Mouse (Mus musculus): ENCODE measurements around the gene Car6. TPM values are rescaled to one million over a fixed set of nuclear protein-coding genes. Genes with fewer than 3 reads are reported as not detected.

Car6 gene
- total and polyA plus RNA-seq, 2 experiments from 2014 or later = not detected

DNA sequence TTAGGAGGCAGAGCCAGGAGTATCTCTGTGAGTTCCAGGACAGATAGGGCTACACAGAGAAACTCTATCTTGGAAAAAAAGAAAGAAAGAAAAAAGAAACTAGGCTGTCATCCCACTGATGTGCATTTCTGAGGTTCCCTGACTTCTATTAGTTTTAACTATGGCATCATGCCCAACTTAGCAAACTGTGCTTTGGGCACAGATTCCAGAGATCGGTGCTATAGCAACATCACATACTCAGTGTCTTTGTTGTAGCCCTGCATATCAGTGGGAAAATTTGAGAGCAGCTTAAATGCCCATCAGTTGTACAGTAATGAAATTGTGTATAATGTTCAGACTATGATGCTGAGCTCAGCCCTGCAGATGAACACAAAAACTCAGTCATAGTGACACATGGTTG, 24.6 kb upstream of the Car6 start:
- WGBS = 74% methylated on average over 1 of the region's 1 CpGs
- no peak for ATAC-seq (ENCODE audit: low FRiP score)
- no peaks in the 10 kb centered on the region for H3K27me3 ChIP-seq (ENCODE audit: insufficient read depth, low read length)
- H3K4me2 ChIP-seq (ENCODE audit: low read depth, low read length, poor library complexity, severe bottlenecking) = no peak overlapping the region
- H3K9me3 ChIP-seq (ENCODE audit: low read length) = no peaks in the 10 kb centered on the region
- no peak for DNase-seq (ENCODE audit: low spot score)
- TF ChIP-seq CTCF (IDR thresholded peaks at IDR 0.05) = no peak
- H3K36me3 ChIP-seq (ENCODE audit: insufficient read depth, low read length) = no peaks in the 10 kb centered on the region
- H3K4me3 ChIP-seq (ENCODE audit: low read depth, low read length) = no peak overlapping the region
- H3K27ac ChIP-seq (ENCODE audit: low read depth, low read length) = no peak overlapping the region
- no peak overlapping the region for H3K9ac ChIP-seq (replicated peaks; ENCODE audit: low read length, poor library complexity, severe bottlenecking)
- H3K4me1 ChIP-seq (ENCODE audit: insufficient read depth, low read length) = 0 out of 2 replicates have a peak, but pooled peaks cover 4% of the 10 kb centered on the region

DNA sequence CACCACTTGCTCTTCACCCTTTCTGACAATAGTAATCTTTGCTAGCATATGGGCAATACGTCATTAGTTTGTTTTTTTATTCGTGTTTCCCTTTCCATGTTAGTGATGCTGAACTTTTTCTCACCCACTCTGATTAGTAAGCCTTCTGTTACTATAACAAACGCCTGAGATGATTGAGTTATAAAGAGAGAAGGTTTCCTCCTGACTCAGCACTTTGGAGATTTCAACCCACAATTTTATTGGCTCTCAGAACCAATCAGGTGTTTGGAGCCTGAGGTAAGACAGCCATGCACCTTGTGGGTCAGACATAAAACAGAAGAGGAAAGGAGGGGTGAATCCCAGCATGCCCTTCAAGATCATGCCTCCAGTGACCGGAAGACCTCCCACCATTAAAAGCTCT, 22.7 kb upstream of the Car6 start:
- ATAC-seq (ENCODE audit: low FRiP score) = no peak
- 0 out of 2 replicates have a peak, but pooled peaks cover 4% of the 10 kb centered on the region for H3K4me1 ChIP-seq (ENCODE audit: insufficient read depth, low read length)
- TF ChIP-seq CTCF (IDR thresholded peaks at IDR 0.05) = no peak
- H3K4me2 ChIP-seq (ENCODE audit: low read depth, low read length, poor library complexity, severe bottlenecking) = no peak overlapping the region
- H3K9me3 ChIP-seq (ENCODE audit: low read length) = no peaks in the 10 kb centered on the region
- no peak for DNase-seq (ENCODE audit: low spot score)
- WGBS = 93% methylated on average over 4 of the region's 4 CpGs
- H3K36me3 ChIP-seq (ENCODE audit: insufficient read depth, low read length) = no peaks in the 10 kb centered on the region
- no peak overlapping the region for H3K4me3 ChIP-seq (ENCODE audit: low read depth, low read length)
- no peaks in the 10 kb centered on the region for H3K27me3 ChIP-seq (ENCODE audit: insufficient read depth, low read length)
- H3K27ac ChIP-seq (ENCODE audit: low read depth, low read length) = no peak overlapping the region
- H3K9ac ChIP-seq (replicated peaks; ENCODE audit: low read length, poor library complexity, severe bottlenecking) = no peak overlapping the region

DNA sequence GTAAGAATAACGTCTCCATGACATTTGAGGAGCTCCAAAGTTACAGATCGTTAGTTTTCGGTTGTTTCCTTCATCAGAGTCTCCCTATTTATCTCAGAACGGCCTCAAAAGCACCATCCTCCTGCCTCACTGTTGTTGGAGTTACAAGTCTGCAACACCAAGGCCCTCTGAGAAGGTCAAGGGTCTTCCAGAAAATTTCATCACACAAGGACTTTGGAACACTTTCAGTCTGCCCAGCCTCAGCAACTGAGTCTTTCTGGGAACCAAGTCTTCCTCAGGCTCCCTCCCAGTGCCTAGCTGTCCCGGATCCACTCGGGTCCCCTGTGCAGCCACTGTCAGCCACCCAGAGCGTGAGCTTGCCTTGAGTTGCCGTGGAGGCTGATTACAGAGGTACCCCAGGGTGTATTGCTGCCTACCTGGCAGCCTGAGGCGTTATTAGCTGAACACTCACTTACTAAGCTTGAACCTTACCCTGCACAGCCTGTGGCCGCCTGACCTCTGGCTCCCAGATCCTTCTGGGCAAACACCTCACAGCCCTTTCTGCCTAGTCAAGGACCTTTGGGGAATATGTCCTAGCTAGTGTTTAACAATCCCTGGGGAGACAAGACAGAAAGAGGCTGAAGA, 20.0 kb upstream of the Car6 start:
- ATAC-seq (ENCODE audit: low FRiP score) (no peak), DNase-seq (ENCODE audit: low spot score) (no peak)
- no peak overlapping the region for H3K4me3 ChIP-seq (ENCODE audit: low read depth, low read length)
- H3K4me1 ChIP-seq (ENCODE audit: insufficient read depth, low read length) = no peaks in the 10 kb centered on the region
- no peak overlapping the region for H3K4me2 ChIP-seq (ENCODE audit: low read depth, low read length, poor library complexity, severe bottlenecking)
- TF ChIP-seq CTCF (IDR thresholded peaks at IDR 0.05) = no peak
- H3K36me3 ChIP-seq (ENCODE audit: insufficient read depth, low read length) = no peaks in the 10 kb centered on the region
- H3K27me3 ChIP-seq (ENCODE audit: insufficient read depth, low read length) = no peaks in the 10 kb centered on the region
- H3K27ac ChIP-seq (ENCODE audit: low read depth, low read length) = no peak overlapping the region
- 51% methylated on average over 10 of the region's 10 CpGs for WGBS
- H3K9me3 ChIP-seq (ENCODE audit: low read length) = no peaks in the 10 kb centered on the region
- no peak overlapping the region for H3K9ac ChIP-seq (replicated peaks; ENCODE audit: low read length, poor library complexity, severe bottlenecking)

- no peak overlapping the region for H3K4me2 ChIP-seq (ENCODE audit: low read depth, low read length, poor library complexity, severe bottlenecking)
These were observed 19.5 kb upstream of the Car6 start for GRCm38 (mm10) chr4:150220584-150220983.

GRCm38 (mm10) chr4:150219501-150220292, 18.6 kb upstream of the Car6 start:
- Histone ChIP-seq H3K9ac (replicated peaks; ENCODE audit: low read length, poor library complexity, severe bottlenecking) (no peak overlapping the region), H3K36me3 (ENCODE audit: insufficient read depth, low read length) (no peaks in the 10 kb centered on the region), H3K4me1 (ENCODE audit: insufficient read depth, low read length) (no peaks in the 10 kb centered on the region), H3K27me3 (ENCODE audit: insufficient read depth, low read length) (no peaks in the 10 kb centered on the region), H3K4me3 (ENCODE audit: low read depth, low read length) (no peak overlapping the region), H3K4me2 (ENCODE audit: low read depth, low read length, poor library complexity, severe bottlenecking) (no peak overlapping the region), H3K9me3 (ENCODE audit: low read length) (no peaks in the 10 kb centered on the region), H3K27ac (ENCODE audit: low read depth, low read length) (no peak overlapping the region)
- WGBS = 72% methylated on average over 9 of the region's 9 CpGs
- peak; percentile 81 for DNase-seq (ENCODE audit: low spot score)
- no peak for ATAC-seq (ENCODE audit: low FRiP score)
- peak; percentile 85 for TF ChIP-seq CTCF (IDR thresholded peaks at IDR 0.05)

More at GRCm38 (mm10) chr4:150220584-150220983, 19.5 kb upstream of the Car6 start:
- no peak for TF ChIP-seq CTCF (IDR thresholded peaks at IDR 0.05)
- Histone ChIP-seq H3K9me3 (ENCODE audit: low read length) (no peaks in the 10 kb centered on the region), H3K9ac (replicated peaks; ENCODE audit: low read length, poor library complexity, severe bottlenecking) (no peak overlapping the region), H3K4me1 (ENCODE audit: insufficient read depth, low read length) (no peaks in the 10 kb centered on the region), H3K4me3 (ENCODE audit: low read depth, low read length) (no peak overlapping the region), H3K27me3 (ENCODE audit: insufficient read depth, low read length) (no peaks in the 10 kb centered on the region), H3K27ac (ENCODE audit: low read depth, low read length) (no peak overlapping the region), H3K36me3 (ENCODE audit: insufficient read depth, low read length) (no peaks in the 10 kb centered on the region)
- ATAC-seq (ENCODE audit: low FRiP score) = no peak
- WGBS = 25% methylated on average over 11 of the region's 11 CpGs
- DNase-seq (ENCODE audit: low spot score) = no peak

DNA sequence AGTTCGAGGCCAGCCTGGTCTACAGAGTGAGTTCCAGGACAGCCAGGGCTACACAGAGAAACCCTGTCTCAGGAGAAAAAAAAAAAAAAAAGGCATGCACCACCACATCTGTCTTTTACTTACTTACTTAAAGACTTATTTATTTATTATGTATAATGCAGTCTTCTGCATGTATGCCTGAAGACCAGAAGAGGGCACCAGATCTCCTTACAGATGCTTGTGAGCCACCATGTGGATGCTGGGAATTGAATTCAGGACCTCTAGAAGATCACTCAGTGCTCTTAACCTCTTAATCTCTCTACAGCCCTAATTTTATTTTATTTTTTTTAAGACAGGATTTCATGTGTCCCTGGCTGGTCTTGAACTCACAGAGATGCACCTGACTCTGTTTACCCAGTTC, 16.8 kb upstream of the Car6 start:
- no peak for DNase-seq (ENCODE audit: low spot score)
- H3K27ac ChIP-seq (ENCODE audit: low read depth, low read length) = no peak overlapping the region
- H3K4me3 ChIP-seq (ENCODE audit: low read depth, low read length) = no peak overlapping the region
- H3K9ac ChIP-seq (replicated peaks; ENCODE audit: low read length, poor library complexity, severe bottlenecking) = no peak overlapping the region
- TF ChIP-seq CTCF (IDR thresholded peaks at IDR 0.05) = peak; percentile 39
- ATAC-seq (ENCODE audit: low FRiP score) = no peak
- no peaks in the 10 kb centered on the region for H3K27me3 ChIP-seq (ENCODE audit: insufficient read depth, low read length)
- 100% methylated on average over 1 of the region's 1 CpGs for WGBS
- H3K9me3 ChIP-seq (ENCODE audit: low read length) = no peaks in the 10 kb centered on the region
- H3K36me3 ChIP-seq (ENCODE audit: insufficient read depth, low read length) = no peaks in the 10 kb centered on the region
- H3K4me2 ChIP-seq (ENCODE audit: low read depth, low read length, poor library complexity, severe bottlenecking) = no peak overlapping the region
- H3K4me1 ChIP-seq (ENCODE audit: insufficient read depth, low read length) = peaks cover under 1% of the 10 kb centered on the region; the same call in 1 of the 2 replicates

All from midbrain, postnatal 0 days (tissue).